Mouse (Mus musculus) lung, postnatal 25 days (tissue): ENCODE data around the gene Morc1.
A peak's percentile ranks its signal among the peaks of the same experiment; 100 is the strongest.

Source experiments
- DNase-seq: peaks from one replicate; pipeline ENCODE4 v3.0.0; 2022; ENCODE audit warnings: low spot score

The Morc1 gene

GRCm38 (mm10) chr16:48474896-48475802 lies 44.1 kb downstream of the Morc1 start:
- DNase-seq: no peak

- DNase-seq: peak; percentile 8
These were observed 48.3 kb downstream of the Morc1 start for GRCm38 (mm10) chr16:48479266-48479848.

- no peak for DNase-seq
These were observed 85.9 kb downstream of the Morc1 start for GRCm38 (mm10) chr16:48516776-48517499.

GRCm38 (mm10) chr16:48519569-48519968 lies 88.5 kb downstream of the Morc1 start:
- DNase-seq: no peak

GRCm38 (mm10) chr16:48537108-48537507 lies 106.1 kb downstream of the Morc1 start:
- no peak for DNase-seq

- no peak for DNase-seq
These were observed 131.4 kb downstream of the Morc1 start for GRCm38 (mm10) chr16:48562290-48563080.

- DNase-seq: peak; percentile 47
These were observed 139.3 kb downstream of the Morc1 start for GRCm38 (mm10) chr16:48570354-48570753.

- no peak for DNase-seq
These were observed 143.0 kb downstream of the Morc1 start for GRCm38 (mm10) chr16:48574072-48574471.

- no peak for DNase-seq
These were observed 143.5 kb downstream of the Morc1 start for GRCm38 (mm10) chr16:48574499-48574898.

GRCm38 (mm10) chr16:48585369-48585768 lies 154.3 kb downstream of the Morc1 start:
- no peak for DNase-seq

- DNase-seq: no peak
These were observed 163.4 kb downstream of the Morc1 start for GRCm38 (mm10) chr16:48594457-48594856.

GRCm38 (mm10) chr16:48595216-48595615 lies 164.2 kb downstream of the Morc1 start:
- DNase-seq: no peak

GRCm38 (mm10) chr16:48603735-48604211 lies 172.7 kb downstream of the Morc1 start:
- DNase-seq: peak; percentile 31

- no peak for DNase-seq
These were observed 175.5 kb downstream of the Morc1 start for GRCm38 (mm10) chr16:48606476-48607038.

GRCm38 (mm10) chr16:48608224-48608623 lies 177.2 kb downstream of the Morc1 start:
- no peak for DNase-seq

- no peak for DNase-seq
These were observed 179.8 kb downstream of the Morc1 start for GRCm38 (mm10) chr16:48610866-48611265.

GRCm38 (mm10) chr16:48611436-48611835 lies 180.4 kb downstream of the Morc1 start:
- DNase-seq: no peak

GRCm38 (mm10) chr16:48613783-48614182 lies 182.7 kb downstream of the Morc1 start:
- DNase-seq: no peak

GRCm38 (mm10) chr16:48620510-48620909 lies 189.5 kb downstream of the Morc1 start:
- no peak for DNase-seq

GRCm38 (mm10) chr16:48621019-48621418 lies 190.0 kb downstream of the Morc1 start:
- DNase-seq: no peak

- peak; percentile 28 for DNase-seq
These were observed 192.4 kb downstream of the Morc1 start for GRCm38 (mm10) chr16:48623447-48623846.
